Mouse (Mus musculus): ENCODE results near the gene Ankrd23.

DNA sequence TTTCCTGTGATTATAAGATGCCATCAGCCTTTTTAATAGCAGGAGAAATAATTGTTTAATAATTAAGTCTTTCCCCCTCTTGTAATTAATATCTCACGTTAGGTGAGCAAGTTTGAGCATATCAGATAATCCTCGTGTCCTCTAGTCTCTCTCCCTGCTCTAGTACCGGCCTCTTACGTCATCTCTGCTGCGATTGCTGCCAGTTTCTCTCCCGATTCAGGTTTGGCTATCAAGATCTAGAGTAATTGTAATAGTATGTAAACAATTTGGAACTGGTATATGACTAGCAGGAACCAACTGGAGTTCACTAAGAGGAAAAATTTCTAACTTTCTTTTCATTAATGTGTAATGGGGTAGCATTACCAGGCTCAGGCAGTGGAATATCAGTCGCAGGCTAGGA, 51.6 kb downstream of the Ankrd23 start:
- no peak for TF ChIP-seq CTCF (IDR thresholded peaks at IDR 0.05; ENCODE audit: control insufficient read depth, insufficient read depth, low read length)
- no peak for TF ChIP-seq POLR2A (IDR thresholded peaks at IDR 0.05; ENCODE audit: borderline replicate concordance, control insufficient read depth, low read depth, low read length)
